Mouse (Mus musculus) kidney, adult 2 months (tissue): ENCODE data around the gene Ap2m1.

ENCODE experiments used
- CTCF ChIP-seq: fragments of 200-500 bp; conservative IDR thresholded peaks from 2 replicates; pipeline ENCODE4 v1.5.1; 2011; ENCODE audit warnings: low read depth, mild to moderate bottlenecking, control low read depth, low read length, moderate library complexity, mixed read lengths; ENCODE audit not compliant: insufficient read depth, insufficient read length
- POLR2A ChIP-seq: fragments of 200-500 bp; IDR thresholded peaks from one replicate; pipeline ENCODE4 v1.6.1; 2011; ENCODE audit warnings: low read depth, low read length, control low read depth

- no peak for TF ChIP-seq CTCF
- TF ChIP-seq POLR2A, result no peak
Observed at GRCm38 (mm10) chr16:20530941-20531340, 4.3 kb upstream of the Ap2m1 start.
